Mouse (Mus musculus) right cerebral cortex, postnatal 25 days (tissue): ENCODE data around the gene Emc6.
A peak's percentile ranks its signal among the peaks of the same experiment; 100 is the strongest.

ENCODE experiments used
- DNase-seq: peaks from one replicate; pipeline ENCODE4 v3.0.0; 2022

Gene Emc6

GRCm38 (mm10) chr11:73176608-73177508 lies at the start of gene Emc6, which contains the start of gene Tax1bp3:
Gene Emc6, minus strand, starts transcription at chr11:73177037.
Gene Tax1bp3, plus strand, starts transcription at chr11:73177083.
- DNase-seq: peak; percentile 94

GRCm38 (mm10) chr11:73225856-73226255 lies 49.0 kb upstream of the Emc6 start:
- no peak for DNase-seq

GRCm38 (mm10) chr11:73223966-73224365 lies 47.1 kb upstream of the Emc6 start:
- DNase-seq: no peak

GRCm38 (mm10) chr11:73222846-73223245 lies 46.0 kb upstream of the Emc6 start:
- DNase-seq: no peak

GRCm38 (mm10) chr11:73220651-73221050 lies 43.8 kb upstream of the Emc6 start:
- DNase-seq: no peak

- no peak for DNase-seq
Measured at GRCm38 (mm10) chr11:73219671-73220070, 42.8 kb upstream of the Emc6 start.

GRCm38 (mm10) chr11:73213956-73214355 lies 37.1 kb upstream of the Emc6 start:
- no peak for DNase-seq

- no peak for DNase-seq
Measured at GRCm38 (mm10) chr11:73207621-73208020, 30.8 kb upstream of the Emc6 start.

- no peak for DNase-seq
Measured at GRCm38 (mm10) chr11:73205194-73205593, 28.4 kb upstream of the Emc6 start.

- DNase-seq: no peak
Measured at GRCm38 (mm10) chr11:73203895-73204294, 27.1 kb upstream of the Emc6 start.

GRCm38 (mm10) chr11:73201597-73201996 lies 24.8 kb upstream of the Emc6 start:
- no peak for DNase-seq

GRCm38 (mm10) chr11:73201021-73201420 lies 24.2 kb upstream of the Emc6 start:
- DNase-seq: no peak

- no peak for DNase-seq
Measured at GRCm38 (mm10) chr11:73199879-73200278, 23.0 kb upstream of the Emc6 start.

- peak; percentile 94 for DNase-seq
Measured at GRCm38 (mm10) chr11:73199230-73199712, 22.4 kb upstream of the Emc6 start, which contains the start of gene Shpk. Gene Shpk, plus strand, starts transcription at chr11:73199460.

- peak; percentile 89 for DNase-seq
Measured at GRCm38 (mm10) chr11:73198603-73199229, 21.9 kb upstream of the Emc6 start, which contains the start of gene Ctns. Gene Ctns, minus strand, starts transcription at chr11:73199042.

GRCm38 (mm10) chr11:73198190-73198589 lies 21.4 kb upstream of the Emc6 start:
- DNase-seq: no peak

- DNase-seq: no peak
Measured at GRCm38 (mm10) chr11:73194444-73194843, 17.6 kb upstream of the Emc6 start.

GRCm38 (mm10) chr11:73193047-73193446 lies 16.2 kb upstream of the Emc6 start:
- DNase-seq: no peak

GRCm38 (mm10) chr11:73187231-73187630 lies 10.4 kb upstream of the Emc6 start:
- DNase-seq: no peak

- no peak for DNase-seq
Measured at GRCm38 (mm10) chr11:73185872-73186615, 9.2 kb upstream of the Emc6 start.

- DNase-seq: no peak
Measured at GRCm38 (mm10) chr11:73177895-73178294, 1.1 kb upstream of the Emc6 start.

- no peak for DNase-seq
Measured at GRCm38 (mm10) chr11:73177509-73177875, 655 bp upstream of the Emc6 start.

GRCm38 (mm10) chr11:73176186-73176585 lies 651 bp downstream of the Emc6 start:
- no peak for DNase-seq
